Mouse (Mus musculus) bone marrow, adult 2 months (tissue): ENCODE results near the gene Npff. TPM values are rescaled to one million over a fixed set of nuclear protein-coding genes. Genes with fewer than 3 reads are reported as not detected.

Experiments
- H3K27ac ChIP-seq: fragments of 200-500 bp; 2 replicates; pipeline ENCODE4 v1.5.1; 2012; ENCODE audit warnings: low read depth, mild to moderate bottlenecking, control low read depth, inconsistent platforms, low read length; ENCODE audit not compliant: control insufficient read depth, poor library complexity, insufficient read depth
- H3K4me1 ChIP-seq: fragments of 200-500 bp; 2 replicates; pipeline ENCODE4 v1.6.1; 2011; ENCODE audit warnings: low read length; ENCODE audit not compliant: control insufficient read depth, insufficient read depth
- H3K4me3 ChIP-seq: fragments of 200-500 bp; replicated peaks from 2 replicates; pipeline ENCODE3; 2011; ENCODE audit warnings: mild to moderate bottlenecking, low read depth, low read length, control low read depth; ENCODE audit not compliant: control insufficient read depth
- CTCF ChIP-seq: fragments of 200-500 bp; IDR thresholded peaks from 2 replicates; pipeline ENCODE4 v1.5.1; 2011; ENCODE audit warnings: low read length, control low read depth; ENCODE audit not compliant: control insufficient read depth, insufficient read depth
- POLR2A ChIP-seq: fragments of 200-500 bp; IDR thresholded peaks from 2 replicates; pipeline ENCODE4 v1.6.1; 2011; ENCODE audit warnings: low read depth, mild to moderate bottlenecking, control low read depth, low read length, borderline replicate concordance; ENCODE audit not compliant: control insufficient read depth
- WGBS: fragments of 180-500 bp; shearing (Covaris S2); methylation state at CpG from one replicate; pipeline ENCODE4 v1.1.7; 2018; 5-methylcytosine and 5-hydroxymethylcytosine counted together
- polyA plus RNA-seq: library from polyadenylated mRNA; stranded (reverse); fragments of >200 nt; gene quantifications from 2 replicates; pipeline ENCODE4 v1.2.4, GENCODE M21; 2011; ENCODE audit warnings: low replicate concordance; ENCODE audit not compliant: missing spikeins, insufficient read depth, insufficient read length

Npff gene
- polyA plus RNA-seq, 1 experiment = 32.7 TPM

- WGBS = under 1% methylated on average over 60 of the region's 60 CpGs
- no peaks in the 10 kb centered on the region; the same call in 1 of the 2 replicates for H3K4me1 ChIP-seq
- H3K27ac ChIP-seq = peak within 1 kb of the TSS; percentile 94
- TF ChIP-seq CTCF (peak; percentile 10; the same call in 1 of the 2 replicates), POLR2A (peak; percentile 75; the same call in 1 of the 2 replicates)
- peak within 1 kb of the TSS; percentile 80 for H3K4me3 ChIP-seq
Observed at GRCm38 (mm10) chr15:102517976-102518858, 6.5 kb downstream of the Npff start, which contains the start of gene Tarbp2. Tarbp2 (plus strand) TSS chr15:102518192.

DNA sequence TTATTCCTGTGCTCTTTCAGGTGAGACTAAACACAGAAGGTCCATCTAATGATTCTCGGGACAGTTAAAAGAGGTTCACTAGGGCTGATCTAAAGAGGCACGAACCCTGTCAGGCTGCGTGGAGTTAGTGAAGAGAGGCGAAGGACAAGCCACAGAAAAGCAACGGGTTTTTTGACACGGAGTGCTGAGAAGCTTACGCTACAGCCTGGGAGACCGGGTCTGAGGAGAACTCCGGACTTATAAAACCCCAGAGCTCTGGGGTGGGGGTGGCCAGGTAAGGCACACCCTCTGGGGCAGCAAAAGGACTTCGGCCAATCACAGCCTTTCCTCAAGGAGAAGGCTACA lies 7.1 kb downstream of the Npff start:
- H3K27ac ChIP-seq = no peak overlapping the region
- no peak for TF ChIP-seq CTCF
- peak overlapping the region; percentile 78 for H3K4me3 ChIP-seq
- H3K4me1 ChIP-seq = no peaks in the 10 kb centered on the region; the same call in 1 of the 2 replicates
- 0% methylated on average over 10 of the region's 10 CpGs for WGBS

- Histone ChIP-seq H3K4me1 (no peaks in the 10 kb centered on the region; the same call in 1 of the 2 replicates), H3K4me3 (peak within 1 kb of the TSS; percentile 78), H3K27ac (no peak within 1 kb of the TSS)
- TF ChIP-seq POLR2A = no peak
- no peak for TF ChIP-seq CTCF
- under 1% methylated on average over 43 of the region's 43 CpGs for WGBS
Observed at GRCm38 (mm10) chr15:102516728-102517404, 7.9 kb downstream of the Npff start, which contains the start of gene Map3k12. Map3k12 (minus strand) TSS chr15:102517064.

- H3K4me3 ChIP-seq = peak overlapping the region; percentile 63
- 9% methylated on average over 12 of the region's 12 CpGs for WGBS
- H3K27ac ChIP-seq = no peak overlapping the region
- no peaks in the 10 kb centered on the region; the same call in 1 of the 2 replicates for H3K4me1 ChIP-seq
- no peak for TF ChIP-seq POLR2A
- no peak for TF ChIP-seq CTCF
Observed at GRCm38 (mm10) chr15:102516293-102516692, 8.4 kb downstream of the Npff start.

DNA sequence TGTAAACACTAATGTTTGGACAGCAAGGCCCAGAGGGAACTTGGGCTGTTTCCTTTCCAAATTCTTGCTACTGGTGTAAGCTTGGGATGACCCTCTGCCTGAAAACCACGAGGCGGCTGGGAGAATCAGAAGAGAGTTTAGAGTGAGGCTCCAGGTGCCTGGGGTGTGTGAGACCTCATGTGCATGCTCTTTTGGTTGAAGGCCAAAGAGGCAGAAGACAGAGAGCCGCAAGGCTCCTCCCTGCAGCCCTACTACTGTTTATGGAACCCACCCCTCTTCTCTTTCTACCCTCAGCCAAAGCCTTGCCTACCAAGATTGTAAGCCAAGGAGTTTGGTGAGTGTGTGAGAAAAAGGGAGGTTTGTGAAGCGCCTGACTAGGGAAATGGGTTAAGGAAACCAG lies 9.0 kb downstream of the Npff start:
- H3K4me3 ChIP-seq = no peak overlapping the region
- H3K27ac ChIP-seq = no peak overlapping the region
- H3K4me1 ChIP-seq = no peaks in the 10 kb centered on the region; the same call in 1 of the 2 replicates
- no peak for TF ChIP-seq POLR2A
- WGBS = 90% methylated on average over 4 of the region's 4 CpGs

- 70% methylated on average over 2 of the region's 2 CpGs for WGBS
- no peak overlapping the region for H3K27ac ChIP-seq
- TF ChIP-seq POLR2A (no peak), CTCF (no peak)
Observed at GRCm38 (mm10) chr15:102515261-102515660, 9.5 kb downstream of the Npff start.

GRCm38 (mm10) chr15:102513004-102513403 lies 11.7 kb downstream of the Npff start:
- WGBS = 68% methylated on average over 3 of the region's 3 CpGs
- H3K4me3 ChIP-seq = no peak overlapping the region
- no peak for TF ChIP-seq POLR2A
- TF ChIP-seq CTCF = no peak
- H3K27ac ChIP-seq = no peak overlapping the region
- H3K4me1 ChIP-seq = no peaks in the 10 kb centered on the region; the same call in 1 of the 2 replicates

More at GRCm38 (mm10) chr15:102515261-102515660, 9.5 kb downstream of the Npff start:
- Histone ChIP-seq H3K4me1 (no peaks in the 10 kb centered on the region; the same call in 1 of the 2 replicates), H3K4me3 (no peak overlapping the region)

DNA sequence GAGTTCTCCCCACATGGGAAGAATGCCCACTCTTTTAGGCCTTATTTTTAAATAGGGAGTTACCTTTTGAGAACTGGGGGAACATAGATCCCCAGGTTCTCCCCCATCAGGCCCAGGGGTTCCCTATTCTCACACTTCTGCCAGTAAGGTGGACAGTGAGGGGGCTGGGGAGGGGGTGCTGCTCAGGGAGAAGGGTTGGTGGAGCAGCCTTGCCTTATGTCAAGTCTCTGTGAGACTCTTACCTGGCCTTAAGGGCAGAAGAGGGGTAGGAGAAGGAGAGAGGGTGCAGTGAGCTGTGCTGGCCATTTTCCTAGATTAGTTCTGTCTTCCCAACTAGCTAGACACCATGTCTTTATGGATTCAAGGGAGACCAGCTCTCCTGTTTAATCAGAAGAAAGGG lies 12.3 kb downstream of the Npff start:
- no peak overlapping the region for H3K27ac ChIP-seq
- no peak overlapping the region for H3K4me3 ChIP-seq
- H3K4me1 ChIP-seq = no peaks in the 10 kb centered on the region; the same call in 1 of the 2 replicates
- TF ChIP-seq CTCF = no peak
- no peak for TF ChIP-seq POLR2A
